Mouse (Mus musculus): ENCODE measurements at regions not wholly inside any gene's neighbourhood (a gene's known extent, or its start where the extent isn't known, plus 50 kb on each side); places are given as distances from the start of the nearest gene placed in this dataset.

GRCm38 (mm10) chr15:52406156-52406885 is 1478.4 kb upstream of the Gm7489 start:
- H3K4me1 ChIP-seq (replicated peaks; ENCODE audit: low read depth, low read length), result no peaks in the 10 kb centered on the region
- H3K36me3 ChIP-seq (ENCODE audit: insufficient read depth, low read length), result no peaks in the 10 kb centered on the region
- H3K4me3 ChIP-seq (replicated peaks; ENCODE audit: low read length), result no peak overlapping the region
- H3K9me3 ChIP-seq (ENCODE audit: low read length), result no peaks in the 10 kb centered on the region
- no peaks in the 10 kb centered on the region for H3K27me3 ChIP-seq (ENCODE audit: insufficient read depth, low read length)
- TF ChIP-seq CTCF (conservative IDR thresholded peaks at IDR 0.05; ENCODE audit: low read length) (no peak), POU5F1 (IDR thresholded peaks at IDR 0.05; ENCODE audit: borderline replicate concordance, low read length) (no peak), NANOG (IDR thresholded peaks at IDR 0.05; ENCODE audit: borderline replicate concordance, low read length) (no peak)

- H3K4me3 ChIP-seq (replicated peaks; ENCODE audit: low read length), result no peak overlapping the region
- no peaks in the 10 kb centered on the region for H3K36me3 ChIP-seq (ENCODE audit: insufficient read depth, low read length)
- no peaks in the 10 kb centered on the region for H3K9me3 ChIP-seq (ENCODE audit: low read length)
- TF ChIP-seq POU5F1 (IDR thresholded peaks at IDR 0.05; ENCODE audit: borderline replicate concordance, low read length) (no peak), CTCF (conservative IDR thresholded peaks at IDR 0.05; ENCODE audit: low read length) (no peak), NANOG (IDR thresholded peaks at IDR 0.05; ENCODE audit: borderline replicate concordance, low read length) (no peak)
- H3K4me1 ChIP-seq (replicated peaks; ENCODE audit: low read depth, low read length), result no peaks in the 10 kb centered on the region
- no peaks in the 10 kb centered on the region for H3K27me3 ChIP-seq (ENCODE audit: insufficient read depth, low read length)
These were observed 1471.6 kb upstream of the Gm7489 start for GRCm38 (mm10) chr15:52412869-52413771.

GRCm38 (mm10) chr15:52425976-52426375 is 1458.7 kb upstream of the Gm7489 start:
- H3K4me3 ChIP-seq (replicated peaks; ENCODE audit: low read length), result no peak overlapping the region
- TF ChIP-seq POU5F1 (IDR thresholded peaks at IDR 0.05; ENCODE audit: borderline replicate concordance, low read length) (no peak), CTCF (conservative IDR thresholded peaks at IDR 0.05; ENCODE audit: low read length) (no peak), NANOG (IDR thresholded peaks at IDR 0.05; ENCODE audit: borderline replicate concordance, low read length) (no peak)

GRCm38 (mm10) chr15:52430491-52431158 is 1454.1 kb upstream of the Gm7489 start:
- H3K4me1 ChIP-seq (replicated peaks; ENCODE audit: low read depth, low read length), result no peaks in the 10 kb centered on the region
- H3K9me3 ChIP-seq (ENCODE audit: low read length), result no peaks in the 10 kb centered on the region
- no peaks in the 10 kb centered on the region for H3K36me3 ChIP-seq (ENCODE audit: insufficient read depth, low read length)
- TF ChIP-seq CTCF (conservative IDR thresholded peaks at IDR 0.05; ENCODE audit: low read length), result no peak
- TF ChIP-seq NANOG (IDR thresholded peaks at IDR 0.05; ENCODE audit: borderline replicate concordance, low read length), result no peak
- TF ChIP-seq POU5F1 (IDR thresholded peaks at IDR 0.05; ENCODE audit: borderline replicate concordance, low read length), result no peak
- H3K27me3 ChIP-seq (ENCODE audit: insufficient read depth, low read length), result no peaks in the 10 kb centered on the region
- H3K4me3 ChIP-seq (replicated peaks; ENCODE audit: low read length), result no peak overlapping the region

More at GRCm38 (mm10) chr15:52425976-52426375, 1458.7 kb upstream of the Gm7489 start:
- Histone ChIP-seq H3K36me3 (ENCODE audit: insufficient read depth, low read length) (no peaks in the 10 kb centered on the region), H3K9me3 (ENCODE audit: low read length) (no peaks in the 10 kb centered on the region), H3K4me1 (replicated peaks; ENCODE audit: low read depth, low read length) (no peaks in the 10 kb centered on the region), H3K27me3 (ENCODE audit: insufficient read depth, low read length) (no peaks in the 10 kb centered on the region)

GRCm38 (mm10) chr15:52433639-52434038 is 1451.1 kb upstream of the Gm7489 start:
- TF ChIP-seq NANOG (IDR thresholded peaks at IDR 0.05; ENCODE audit: borderline replicate concordance, low read length) (no peak), POU5F1 (IDR thresholded peaks at IDR 0.05; ENCODE audit: borderline replicate concordance, low read length) (no peak), CTCF (conservative IDR thresholded peaks at IDR 0.05; ENCODE audit: low read length) (no peak)
- Histone ChIP-seq H3K36me3 (ENCODE audit: insufficient read depth, low read length) (no peaks in the 10 kb centered on the region), H3K4me3 (replicated peaks; ENCODE audit: low read length) (no peak overlapping the region), H3K27me3 (ENCODE audit: insufficient read depth, low read length) (no peaks in the 10 kb centered on the region), H3K9me3 (ENCODE audit: low read length) (no peaks in the 10 kb centered on the region), H3K4me1 (replicated peaks; ENCODE audit: low read depth, low read length) (no peaks in the 10 kb centered on the region)

GRCm38 (mm10) chr15:52438403-52438802 is 1446.3 kb upstream of the Gm7489 start:
- no peaks in the 10 kb centered on the region for H3K9me3 ChIP-seq (ENCODE audit: low read length)
- TF ChIP-seq POU5F1 (IDR thresholded peaks at IDR 0.05; ENCODE audit: borderline replicate concordance, low read length) (no peak), NANOG (IDR thresholded peaks at IDR 0.05; ENCODE audit: borderline replicate concordance, low read length) (no peak), CTCF (conservative IDR thresholded peaks at IDR 0.05; ENCODE audit: low read length) (no peak)
- H3K4me3 ChIP-seq (replicated peaks; ENCODE audit: low read length), result no peak overlapping the region

GRCm38 (mm10) chr15:52458782-52459181 is 1425.9 kb upstream of the Gm7489 start:
- Histone ChIP-seq H3K27me3 (ENCODE audit: insufficient read depth, low read length) (no peaks in the 10 kb centered on the region), H3K36me3 (ENCODE audit: insufficient read depth, low read length) (no peaks in the 10 kb centered on the region), H3K4me3 (replicated peaks; ENCODE audit: low read length) (no peak overlapping the region), H3K4me1 (replicated peaks; ENCODE audit: low read depth, low read length) (peaks cover 19% of the 10 kb centered on the region), H3K9me3 (ENCODE audit: low read length) (no peaks in the 10 kb centered on the region)
- TF ChIP-seq NANOG (IDR thresholded peaks at IDR 0.05; ENCODE audit: borderline replicate concordance, low read length) (no peak), CTCF (conservative IDR thresholded peaks at IDR 0.05; ENCODE audit: low read length) (peak; percentile 75)

More at GRCm38 (mm10) chr15:52438403-52438802, 1446.3 kb upstream of the Gm7489 start:
- Histone ChIP-seq H3K4me1 (replicated peaks; ENCODE audit: low read depth, low read length) (no peaks in the 10 kb centered on the region), H3K36me3 (ENCODE audit: insufficient read depth, low read length) (no peaks in the 10 kb centered on the region), H3K27me3 (ENCODE audit: insufficient read depth, low read length) (no peaks in the 10 kb centered on the region)

- Histone ChIP-seq H3K4me3 (replicated peaks; ENCODE audit: low read length) (no peak overlapping the region), H3K36me3 (ENCODE audit: insufficient read depth, low read length) (no peaks in the 10 kb centered on the region), H3K4me1 (replicated peaks; ENCODE audit: low read depth, low read length) (peaks cover 24% of the 10 kb centered on the region), H3K27me3 (ENCODE audit: insufficient read depth, low read length) (no peaks in the 10 kb centered on the region), H3K9me3 (ENCODE audit: low read length) (no peaks in the 10 kb centered on the region)
- no peak for TF ChIP-seq NANOG (IDR thresholded peaks at IDR 0.05; ENCODE audit: borderline replicate concordance, low read length)
- TF ChIP-seq POU5F1 (IDR thresholded peaks at IDR 0.05; ENCODE audit: borderline replicate concordance, low read length), result no peak
- no peak for TF ChIP-seq CTCF (conservative IDR thresholded peaks at IDR 0.05; ENCODE audit: low read length)
These were observed 1425.4 kb upstream of the Gm7489 start for GRCm38 (mm10) chr15:52459315-52459714.

All from E14TG2a.4 (cell line).